Mouse (Mus musculus): ENCODE measurements at regions not wholly inside any gene's neighbourhood (a gene's known extent, or its start where the extent isn't known, plus 50 kb on each side); places are given as distances from the start of the nearest gene placed in this dataset.
A peak's percentile ranks its signal among the peaks of the same experiment; 100 is the strongest.
"Not testable (repeated sequence)": the region's sequence is repeated elsewhere in the genome, so short reads cannot be mapped to it uniquely, and the experiment has no call there.

DNA sequence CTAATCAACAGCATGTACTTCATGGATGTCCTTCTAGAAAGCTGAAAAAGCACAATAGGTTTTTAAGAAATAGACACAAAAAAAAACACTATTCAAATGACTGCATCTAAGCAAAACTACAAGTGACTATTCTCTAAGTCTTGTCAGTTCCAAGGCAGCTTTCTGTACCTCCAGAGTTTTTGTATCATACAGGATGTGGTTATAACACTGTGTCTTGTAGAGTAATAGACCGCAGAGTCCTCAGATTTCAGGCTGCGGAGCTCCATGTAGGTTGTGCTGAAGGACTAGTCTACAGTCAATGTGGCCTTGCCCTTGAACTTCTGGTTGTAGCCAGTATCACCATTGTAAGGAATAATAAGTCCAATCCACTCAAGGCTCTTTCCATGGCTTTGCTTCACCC is 1137.7 kb upstream of the Zfp386 start:
- DNase-seq (ENCODE audit: low read depth, low spot score) = not testable (repeated sequence)

DNA sequence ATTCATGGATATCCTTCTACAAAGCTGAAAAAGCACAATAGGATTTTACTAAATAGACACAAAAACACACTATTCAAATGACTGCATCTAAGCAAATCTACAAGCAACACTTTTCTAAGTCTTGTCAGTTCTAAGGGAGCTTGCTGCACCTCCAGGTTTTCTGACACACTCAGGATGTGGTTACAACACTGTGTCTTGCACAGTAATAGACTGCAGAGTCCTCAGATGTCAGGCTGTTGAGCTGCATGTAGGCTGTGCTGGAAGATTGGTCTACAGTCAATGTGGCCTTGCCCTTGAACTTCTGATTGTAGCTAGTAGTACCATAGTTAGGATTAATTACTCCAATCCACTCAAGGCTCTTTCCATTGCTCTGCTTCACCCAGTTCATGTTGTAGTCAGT is 1133.1 kb upstream of the Zfp386 start:
- DNase-seq (ENCODE audit: low read depth, low spot score) = not testable (repeated sequence)

DNA sequence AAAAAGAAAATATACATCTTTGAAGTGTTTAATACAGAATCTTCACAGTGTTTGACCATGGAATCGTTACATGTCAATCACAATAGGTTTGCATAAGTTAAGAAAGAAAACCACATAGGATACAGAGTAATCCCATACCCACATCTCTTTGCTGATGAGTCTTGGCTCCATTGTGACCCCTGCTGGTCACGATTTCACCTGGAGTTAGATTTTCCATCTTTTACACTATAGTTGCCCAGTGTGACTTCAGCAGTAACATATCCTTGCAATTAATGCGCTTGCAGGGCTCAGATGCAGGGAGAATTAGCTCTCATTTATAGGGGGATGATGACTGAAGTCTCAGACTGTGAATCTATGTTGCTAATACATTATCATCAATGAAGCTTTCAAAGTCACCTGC is 1119.8 kb upstream of the Zfp386 start:
- peak; percentile 15 for DNase-seq (ENCODE audit: low read depth, low spot score)

GRCm38 (mm10) chr12:114932158-114932557 is 1115.4 kb upstream of the Zfp386 start:
- DNase-seq (ENCODE audit: low read depth, low spot score) = no peak

DNA sequence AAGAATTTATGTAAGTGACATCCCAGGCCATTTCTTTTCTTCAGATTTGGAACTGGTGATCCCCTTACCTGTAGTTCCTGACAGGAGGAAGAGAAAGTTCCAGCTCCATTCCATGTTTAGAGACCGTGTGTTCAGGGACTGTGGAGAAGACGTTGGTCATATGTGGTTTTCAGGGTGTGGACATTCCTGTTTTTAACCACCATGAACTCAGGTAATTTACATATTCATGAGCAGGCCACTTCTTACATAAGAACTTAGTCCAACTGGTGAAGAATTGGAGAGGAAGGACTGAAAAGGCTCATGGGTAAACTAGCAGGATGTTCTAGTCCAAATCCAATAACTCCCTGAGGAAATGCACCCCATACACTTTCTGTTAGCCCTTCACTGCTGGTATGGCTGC is 1114.9 kb upstream of the Zfp386 start:
- no peak for DNase-seq (ENCODE audit: low read depth, low spot score)

DNA sequence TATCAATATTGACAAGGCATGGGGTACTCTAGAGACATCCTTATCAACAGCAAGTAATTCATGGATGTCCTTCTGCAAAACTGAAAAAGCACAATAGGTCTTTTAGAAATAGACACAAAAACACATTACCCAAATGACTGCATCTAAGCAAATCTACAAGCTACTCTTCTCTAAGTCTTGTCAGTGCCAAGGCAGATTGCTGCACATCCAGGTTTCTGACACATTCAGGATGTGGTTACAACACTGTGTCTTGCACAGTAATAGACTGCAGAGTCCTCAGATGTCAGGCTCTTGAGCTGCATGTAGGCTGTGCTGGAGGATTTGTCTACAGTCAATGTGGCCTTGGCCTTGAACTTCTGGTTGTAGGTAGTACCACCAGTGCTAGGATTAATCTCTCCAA is 1110.7 kb upstream of the Zfp386 start:
- DNase-seq (ENCODE audit: low read depth, low spot score) = not testable (repeated sequence)

- DNase-seq (ENCODE audit: low read depth, low spot score) = peak; percentile 31
Measured at GRCm38 (mm10) chr12:114939576-114939975, 1107.9 kb upstream of the Zfp386 start.

DNA sequence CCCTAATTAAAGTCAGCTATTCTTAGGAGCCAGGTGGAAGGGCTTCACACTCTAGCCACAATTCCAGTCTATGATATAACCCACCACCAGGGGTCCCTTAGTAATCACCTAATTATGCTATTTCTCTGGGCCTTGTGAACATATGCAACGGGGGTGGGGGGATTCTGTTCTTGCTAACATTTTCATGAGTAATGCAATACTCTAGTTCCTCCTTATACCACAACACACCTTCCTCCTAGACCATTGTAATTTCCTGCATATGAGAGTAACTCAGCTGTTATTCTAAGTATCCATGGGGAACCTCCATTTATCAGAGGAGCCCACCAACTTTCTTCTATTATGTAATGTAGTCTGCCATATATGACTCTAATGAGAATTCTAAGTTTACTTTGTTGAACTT is 1085.4 kb upstream of the Zfp386 start:
- no peak for DNase-seq (ENCODE audit: low read depth, low spot score)

- peak; percentile 69 for DNase-seq (ENCODE audit: low read depth, low spot score)
Measured at GRCm38 (mm10) chr12:114964251-114964650, 1083.3 kb upstream of the Zfp386 start.

DNA sequence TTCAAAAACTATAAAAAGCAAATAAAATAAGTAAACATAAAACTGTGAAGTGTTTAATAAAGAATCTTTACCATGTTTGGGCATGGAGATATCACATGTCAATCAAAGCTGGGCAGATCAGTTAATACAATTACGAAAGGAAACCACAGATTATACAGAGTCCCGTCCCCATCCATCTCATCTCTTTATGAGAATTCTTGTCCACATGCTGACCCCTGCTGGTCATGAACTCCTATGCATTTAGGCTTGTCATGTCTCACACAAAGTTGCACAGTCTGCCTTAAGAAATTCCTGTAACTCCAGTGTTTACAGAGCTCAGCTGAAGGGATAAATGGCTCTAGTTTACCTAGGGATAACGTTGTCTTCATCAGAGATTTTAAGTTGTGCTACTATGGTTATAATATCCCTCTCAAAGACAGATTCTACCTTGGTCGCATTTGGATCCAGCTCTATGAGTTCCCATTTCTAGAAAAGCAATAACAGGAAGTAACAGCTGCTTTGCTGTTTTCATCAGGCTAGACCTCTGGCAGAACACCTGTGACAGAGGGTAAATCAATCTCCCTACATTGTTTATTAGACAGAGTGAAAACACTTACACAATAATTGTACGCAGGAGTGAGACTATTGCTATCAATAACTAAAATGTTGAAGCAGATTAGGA is 1065.9 kb upstream of the Zfp386 start:
- DNase-seq (ENCODE audit: low read depth, low spot score) = peak; percentile 49

DNA sequence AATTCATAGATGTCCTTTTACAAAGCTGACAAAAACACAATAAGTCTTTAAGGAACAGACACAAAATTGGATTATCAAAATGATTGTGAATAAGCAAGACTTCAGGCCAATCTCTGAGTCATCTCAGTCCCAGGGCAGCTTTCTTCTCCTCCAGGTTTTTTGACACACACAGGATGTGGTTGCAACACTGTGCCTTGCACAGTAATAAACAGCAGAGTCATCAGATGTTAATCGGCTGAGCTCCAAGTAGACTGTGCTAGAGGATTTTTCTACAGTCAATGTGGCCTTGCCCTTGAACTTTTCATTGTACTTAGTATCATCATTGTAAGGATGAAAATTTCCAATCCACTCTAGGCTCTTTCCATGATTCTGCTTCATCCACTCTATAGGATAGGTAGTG is 1056.6 kb upstream of the Zfp386 start:
- DNase-seq (ENCODE audit: low read depth, low spot score) = no peak

DNA sequence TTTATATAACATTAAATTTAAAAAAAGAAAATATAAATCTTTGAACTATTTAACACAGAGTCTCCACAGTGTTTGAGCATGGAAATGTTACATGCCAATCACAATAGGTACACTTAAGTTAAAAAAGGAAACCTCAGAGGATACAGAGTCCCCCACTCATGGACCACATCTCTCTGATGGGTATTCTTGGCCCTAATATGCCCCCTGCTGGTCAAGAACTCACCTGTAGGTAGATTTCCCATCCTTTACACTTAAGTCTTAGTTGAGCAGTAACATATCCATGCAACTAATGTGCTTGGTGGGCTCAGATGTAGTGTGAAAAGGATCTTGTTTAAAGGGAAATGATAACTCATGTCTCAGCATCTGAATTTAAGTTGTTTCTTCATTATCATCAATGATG is 1050.7 kb upstream of the Zfp386 start:
- DNase-seq (ENCODE audit: low read depth, low spot score) = peak; percentile 26

DNA sequence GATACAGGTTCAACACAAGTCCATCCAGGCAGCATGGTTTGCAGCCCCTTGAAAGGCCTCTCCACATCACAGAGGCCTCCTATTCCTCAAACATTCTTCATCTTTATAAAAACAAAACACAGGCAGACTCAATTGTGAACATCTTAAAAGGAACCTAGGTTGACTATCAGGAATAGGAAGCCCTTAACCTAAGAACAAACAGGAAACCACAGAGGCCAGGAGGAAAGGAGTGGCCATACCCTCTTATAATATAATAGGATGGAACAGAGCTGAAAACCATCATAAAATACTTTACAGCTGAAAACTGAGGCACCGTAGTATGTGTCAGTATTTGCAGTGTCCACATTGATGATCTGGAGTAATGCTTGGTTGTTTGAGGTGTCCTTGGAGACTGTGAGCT is 1044.4 kb upstream of the Zfp386 start:
- DNase-seq (ENCODE audit: low read depth, low spot score) = no peak

DNA sequence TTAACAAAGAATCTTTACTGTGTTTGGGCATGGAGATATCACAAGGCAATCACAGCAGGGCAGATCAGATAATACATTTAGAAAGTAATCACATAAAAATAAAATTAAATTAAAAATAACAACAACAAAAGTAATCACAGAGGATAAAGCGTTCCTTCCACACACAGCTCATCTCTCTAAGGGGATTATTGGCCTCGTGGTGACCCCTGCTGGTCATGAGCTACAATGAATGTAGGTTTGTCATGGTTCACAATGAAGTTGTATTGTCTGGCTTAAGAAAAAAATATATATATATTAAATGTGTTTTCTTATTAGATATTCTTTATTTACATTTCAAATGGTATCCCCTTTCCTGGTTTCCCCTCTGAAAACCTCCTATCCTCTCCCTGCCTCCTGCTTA is 1039.1 kb upstream of the Zfp386 start:
- DNase-seq (ENCODE audit: low read depth, low spot score) = peak; percentile 14

GRCm38 (mm10) chr12:115012751-115013150 is 1034.8 kb upstream of the Zfp386 start:
- no peak for DNase-seq (ENCODE audit: low read depth, low spot score)

DNA sequence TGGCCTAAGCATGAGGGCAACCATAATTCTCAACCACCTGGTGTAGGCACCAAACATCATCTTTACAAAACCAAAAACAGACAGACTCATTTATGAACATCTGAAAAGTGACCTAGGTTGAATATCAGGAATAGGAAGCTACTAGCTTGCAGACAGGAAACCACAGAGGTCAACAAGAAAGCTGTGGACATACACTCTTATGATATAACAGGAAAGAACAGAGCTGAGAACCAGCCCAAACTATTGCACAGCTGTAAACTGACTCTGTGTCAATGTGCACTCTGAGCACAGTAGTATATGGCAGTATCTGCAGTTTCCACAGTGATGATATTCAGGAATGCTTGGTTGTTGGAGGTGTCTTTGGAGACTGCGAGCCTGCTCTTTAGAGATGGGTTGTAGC is 1023.8 kb upstream of the Zfp386 start:
- no peak for DNase-seq (ENCODE audit: low read depth, low spot score)

DNA sequence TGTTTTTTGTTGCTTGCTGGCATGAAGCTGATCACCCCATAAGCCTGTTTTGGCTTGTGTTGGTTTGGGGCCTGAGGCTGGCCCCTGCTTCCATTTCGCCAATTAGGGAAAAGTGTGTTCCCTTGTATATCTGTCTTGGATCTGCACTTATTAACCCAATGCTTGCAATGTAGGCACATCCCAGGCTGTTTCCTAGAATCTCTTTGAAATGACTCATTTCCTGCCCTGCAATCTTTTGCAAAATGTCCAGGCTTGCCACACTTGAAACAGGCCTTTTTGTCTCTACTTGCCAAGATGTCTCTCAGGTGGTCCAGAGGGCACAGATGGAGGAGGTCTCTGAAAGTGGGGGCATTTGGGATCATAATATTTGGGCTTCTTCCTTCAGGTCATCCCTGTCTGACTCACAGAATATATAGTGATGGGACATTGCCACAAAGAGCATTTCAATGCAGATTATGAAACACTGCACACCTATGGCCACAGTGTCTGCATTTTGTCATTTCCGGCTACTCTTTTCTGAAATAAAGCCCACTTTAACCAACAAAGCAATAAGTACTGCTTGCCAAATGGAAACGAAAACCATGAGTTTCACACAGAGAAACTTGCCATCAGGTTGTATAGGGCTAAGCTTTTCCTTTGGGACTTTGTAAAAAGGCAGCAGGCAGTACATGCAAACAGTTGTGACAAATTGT is 1012.9 kb upstream of the Zfp386 start:
- no peak for DNase-seq (ENCODE audit: low read depth, low spot score)

- DNase-seq (ENCODE audit: low read depth, low spot score) = no peak
Measured at GRCm38 (mm10) chr12:115055080-115055479, 992.4 kb upstream of the Zfp386 start.

DNA sequence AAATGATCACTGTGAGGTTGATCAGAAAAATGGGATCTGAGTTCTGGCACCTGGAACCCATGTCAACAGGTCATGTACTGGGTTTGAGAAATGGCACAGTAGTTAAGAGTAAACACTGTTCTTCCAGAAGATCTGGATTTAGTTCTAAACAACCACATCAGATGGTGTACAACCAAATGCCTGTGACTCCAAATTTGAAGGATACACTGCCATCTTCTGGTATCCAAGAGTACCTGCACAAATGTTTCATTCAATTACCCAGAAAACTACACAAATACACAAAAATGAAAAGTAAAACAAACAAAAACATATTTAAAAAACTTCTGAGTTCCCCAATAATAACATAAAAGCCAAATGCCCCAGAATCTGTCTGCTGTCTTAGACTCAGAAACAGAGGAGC is 987.6 kb upstream of the Zfp386 start:
- DNase-seq (ENCODE audit: low read depth, low spot score) = not testable (repeated sequence)

DNA sequence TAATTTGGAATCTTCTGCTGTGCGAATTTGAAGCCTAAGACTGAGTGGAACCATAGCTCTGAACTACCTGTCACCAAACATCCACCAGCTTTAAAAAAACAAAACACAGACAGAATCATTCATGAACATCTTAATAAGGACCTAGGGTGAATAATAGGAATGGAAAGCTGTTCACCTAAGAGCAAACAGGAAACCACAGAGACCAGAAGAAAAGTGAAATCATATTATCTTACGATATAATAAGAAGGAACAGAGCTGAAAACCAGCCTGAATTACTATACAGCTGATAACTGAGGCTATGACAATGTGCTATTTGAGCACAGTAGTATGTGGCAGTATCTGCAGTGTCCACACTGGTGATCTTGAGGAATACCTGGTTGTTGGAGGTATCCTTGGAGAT is 980.3 kb upstream of the Zfp386 start:
- no peak for DNase-seq (ENCODE audit: low read depth, low spot score)

DNA sequence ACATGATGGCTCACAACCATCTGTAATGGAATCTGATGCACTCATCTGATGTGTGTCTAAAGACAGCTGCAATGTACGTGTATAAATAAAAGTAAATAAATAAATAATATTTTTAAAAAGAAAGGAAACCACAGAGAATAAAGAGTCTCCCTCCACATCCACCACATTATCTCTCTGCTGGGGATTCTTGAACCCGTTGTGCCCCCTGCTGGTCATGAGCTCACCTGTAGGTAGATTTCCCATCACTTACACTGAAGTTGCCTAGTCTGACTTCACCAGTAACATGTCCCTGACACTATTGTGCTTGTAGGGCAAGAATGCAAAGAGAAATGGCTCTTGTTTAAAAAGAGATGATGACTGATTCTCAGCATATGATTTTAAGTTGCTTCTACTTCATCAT is 956.1 kb upstream of the Zfp386 start:
- DNase-seq (ENCODE audit: low read depth, low spot score) = not testable (repeated sequence)

- DNase-seq (ENCODE audit: low read depth, low spot score) = no peak
Measured at GRCm38 (mm10) chr12:115109742-115110141, 937.8 kb upstream of the Zfp386 start.

- not testable (repeated sequence) for DNase-seq (ENCODE audit: low read depth, low spot score)
Measured at GRCm38 (mm10) chr12:115119134-115119826, 928.2 kb upstream of the Zfp386 start.

All from ZHBTc4 (cell line).